Mouse (Mus musculus) heart, embryonic 11.5 days (tissue): Measurements from ENCODE around the gene Tmx2. TPM values are rescaled to one million over a fixed set of nuclear protein-coding genes. Genes with fewer than 3 reads are reported as not detected.
"Not testable (repeated sequence)": the region's sequence is repeated elsewhere in the genome, so short reads cannot be mapped to it uniquely, and the experiment has no call there.

ENCODE experiments used
- ATAC-seq: fragments of 200-750 bp; cut with Nextera tagmentation; replicated peaks from 2 replicates; pipeline ENCODE4 v1.8.0; 2017; ENCODE audit warnings: moderate library complexity; ENCODE audit not compliant: insufficient number of reproducible peaks, low FRiP score, low TSS enrichment
- H3K27ac ChIP-seq: fragments of 300-500 bp; sonication (generic); 2 replicates; pipeline ENCODE4 v1.5.1; 2014; ENCODE audit warnings: mild to moderate bottlenecking, low read depth, low read length
- H3K27me3 ChIP-seq: fragments of 300-500 bp; sonication (generic); 2 replicates; pipeline ENCODE4 v1.6.1; 2014; ENCODE audit warnings: mild to moderate bottlenecking, low read length, mixed read lengths; ENCODE audit not compliant: control insufficient read depth, insufficient read depth
- H3K36me3 ChIP-seq: fragments of 300-500 bp; sonication (generic); 2 replicates; pipeline ENCODE4 v1.6.1; 2014; ENCODE audit warnings: mild to moderate bottlenecking, low read length, moderate library complexity, mixed read lengths; ENCODE audit not compliant: control insufficient read depth, insufficient read depth
- H3K4me1 ChIP-seq: fragments of 300-500 bp; sonication (generic); 2 replicates; pipeline ENCODE4 v1.6.1; 2014; ENCODE audit warnings: low read length; ENCODE audit not compliant: control insufficient read depth, insufficient read depth
- H3K4me2 ChIP-seq: fragments of 300-500 bp; sonication (generic); 2 replicates; pipeline ENCODE4 v1.6.1; 2014; ENCODE audit warnings: mild to moderate bottlenecking, moderate library complexity
- H3K4me3 ChIP-seq: fragments of 300-500 bp; sonication (generic); 2 replicates; pipeline ENCODE4 v1.5.1; 2014; ENCODE audit warnings: low read depth, low read length
- H3K9ac ChIP-seq: fragments of 300-500 bp; sonication (generic); 2 replicates; pipeline ENCODE4 v1.6.1; 2014; ENCODE audit warnings: mild to moderate bottlenecking, low read depth, low read length, moderate library complexity
- H3K9me3 ChIP-seq: fragments of 300-500 bp; sonication (generic); replicated peaks from 2 replicates; pipeline ENCODE4 v1.6.1; 2016; ENCODE audit warnings: low read length; ENCODE audit not compliant: control insufficient read depth
- WGBS: fragments of 180-500 bp; shearing (Covaris S2); extraction: QIAGEN DNeasy Blood & Tissue Kit; methylation state at CpG from one replicate; pipeline ENCODE4 v1.1.7; 2014; ENCODE audit not compliant: insufficient replicate concordance; 5-methylcytosine and 5-hydroxymethylcytosine counted together
- polyA plus RNA-seq: library from polyadenylated mRNA; unstranded; fragments of >200 nt; fragmentation: Nextera tagmentation; extraction: Ambion mirVana; gene quantifications from 2 replicates; pipeline ENCODE4 v1.2.1, GENCODE M21; 2014

The Tmx2 gene
- polyA plus RNA-seq, 1 experiment from 2014 or later = 144 TPM

DNA sequence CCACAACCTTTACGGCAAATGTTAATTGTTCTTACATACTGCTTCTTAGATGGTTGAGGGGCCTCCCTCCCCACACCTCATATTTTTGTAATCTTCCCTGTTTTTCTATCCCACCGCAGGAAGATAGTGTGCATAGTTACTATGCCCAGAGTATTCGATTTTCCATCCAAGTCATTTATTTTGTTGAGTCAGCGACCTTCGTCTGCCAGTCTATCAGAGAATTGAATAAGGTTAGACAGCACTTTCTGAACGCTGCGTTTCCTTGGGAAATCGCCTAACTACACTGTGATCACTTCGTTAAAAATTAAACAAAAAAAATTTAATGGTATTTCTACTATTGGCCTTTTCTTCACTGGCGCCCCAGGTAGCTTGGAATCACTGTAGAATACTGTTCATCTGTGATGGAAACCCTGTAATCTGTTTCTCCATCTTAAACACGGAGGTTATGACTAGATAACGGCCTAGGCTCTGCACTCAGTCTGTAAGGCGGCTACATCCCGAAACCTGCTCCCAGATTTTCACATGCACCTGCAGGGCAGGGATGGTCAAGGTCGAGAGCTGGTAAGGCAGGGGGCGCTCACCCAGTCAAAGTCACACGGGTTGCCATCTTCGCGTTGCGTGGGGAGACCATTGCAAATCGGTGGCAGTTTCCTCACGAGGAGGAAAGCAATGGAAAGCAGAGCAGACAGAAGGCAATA lies 1.5 kb downstream of the Tmx2 start:
- Histone ChIP-seq H3K27me3 (no peaks in the 10 kb centered on the region), H3K36me3 (peaks cover 19% of the 10 kb centered on the region), H3K9ac (peak overlapping the region; percentile 77), H3K4me2 (peak overlapping the region; percentile 67), H3K9me3 (no peaks in the 10 kb centered on the region), H3K4me1 (peaks cover 5% of the 10 kb centered on the region), H3K4me3 (peak overlapping the region; percentile 91), H3K27ac (peak overlapping the region; percentile 51)
- 9% methylated on average over 22 of the region's 22 CpGs for WGBS
- peak; percentile 59 for ATAC-seq

GRCm38 (mm10) chr2:84671535-84671934 lies 7.4 kb downstream of the Tmx2 start:
- H3K27ac ChIP-seq, H3K9me3 ChIP-seq, H3K4me2 ChIP-seq, H3K9ac ChIP-seq, H3K27me3 ChIP-seq, H3K4me1 ChIP-seq, ATAC-seq, H3K4me3 ChIP-seq: not testable (repeated sequence)
- 66% methylated on average over 4 of the region's 5 CpGs for WGBS
- peaks cover 24% of the 10 kb centered on the region for H3K36me3 ChIP-seq

- peak within 1 kb of the TSS; percentile 76 for H3K4me2 ChIP-seq
- ATAC-seq = peak; percentile 89
- H3K27me3 ChIP-seq = no peaks in the 10 kb centered on the region
- peak within 1 kb of the TSS; percentile 98 for H3K9ac ChIP-seq
- H3K4me3 ChIP-seq = peak within 1 kb of the TSS; percentile 90
- peak within 1 kb of the TSS; percentile 95 for H3K27ac ChIP-seq
- peaks cover 10% of the 10 kb centered on the region; the same call in 1 of the 2 replicates for H3K4me1 ChIP-seq
- peaks cover 20% of the 10 kb centered on the region for H3K36me3 ChIP-seq
- WGBS = under 1% methylated on average over 20 of the region's 20 CpGs
- H3K9me3 ChIP-seq = no peaks in the 10 kb centered on the region
Measured at GRCm38 (mm10) chr2:84670569-84670933, 8.4 kb downstream of the Tmx2 start, which contains the start of gene Selenoh. Selenoh (minus strand) TSS chr2:84670770.

DNA sequence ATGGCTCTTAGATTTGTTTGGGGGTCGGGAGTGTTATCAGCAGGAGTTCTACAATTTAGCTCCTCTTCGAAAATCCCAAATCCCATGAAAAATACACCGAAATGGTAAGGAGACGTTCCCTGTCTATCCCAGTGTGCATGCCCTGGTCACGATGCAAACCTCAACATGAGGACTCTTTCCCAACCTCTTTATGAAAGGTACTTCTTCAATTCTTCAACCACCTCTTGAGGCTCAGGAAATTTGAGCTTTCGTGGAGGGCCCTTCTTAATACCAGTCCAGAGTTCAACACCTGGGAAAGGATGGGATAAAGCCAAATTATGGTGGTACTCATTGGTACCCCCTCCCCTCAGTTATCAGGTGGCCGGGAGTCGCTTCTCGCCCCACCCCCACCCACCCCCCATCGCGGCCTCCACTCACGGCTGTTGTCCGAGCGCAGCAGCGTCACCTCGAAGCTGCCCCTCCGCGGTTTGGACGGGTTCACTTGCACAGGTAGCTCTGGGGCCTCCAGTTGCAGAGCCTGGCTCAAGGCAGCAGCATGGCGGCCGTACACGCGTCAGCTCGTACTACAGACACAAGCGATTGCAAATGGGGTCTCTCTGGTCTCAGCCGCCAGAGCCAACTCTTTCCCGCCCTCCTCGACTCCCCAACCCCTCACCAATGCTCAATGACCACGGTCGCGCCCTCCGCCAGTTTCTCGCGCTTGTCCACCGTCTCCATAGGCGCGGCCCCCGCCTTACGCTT lies 8.9 kb downstream of the Tmx2 start:
- no peaks in the 10 kb centered on the region for H3K9me3 ChIP-seq
- peaks cover 18% of the 10 kb centered on the region for H3K36me3 ChIP-seq
- H3K4me2 ChIP-seq = peak overlapping the region; percentile 76
- 2% methylated on average over 39 of the region's 39 CpGs for WGBS
- ATAC-seq = peak; percentile 53
- peak overlapping the region; percentile 95 for H3K27ac ChIP-seq
- H3K4me1 ChIP-seq = peaks cover 10% of the 10 kb centered on the region; the same call in 1 of the 2 replicates
- H3K27me3 ChIP-seq = no peaks in the 10 kb centered on the region
- H3K4me3 ChIP-seq = peak overlapping the region; percentile 90
- H3K9ac ChIP-seq = peak overlapping the region; percentile 98

GRCm38 (mm10) chr2:84666081-84666480 lies 12.9 kb downstream of the Tmx2 start:
- Histone ChIP-seq H3K36me3 (peaks cover 3% of the 10 kb centered on the region; the same call in 1 of the 2 replicates), H3K4me3 (no peak overlapping the region), H3K9me3 (no peaks in the 10 kb centered on the region), H3K27ac (peak overlapping the region; percentile 62), H3K4me1 (peaks cover 8% of the 10 kb centered on the region; the same call in 1 of the 2 replicates), H3K4me2 (no peak overlapping the region), H3K9ac (0 out of 2 replicates have a peak overlapping the region, but pooled peaks have one; percentile 6), H3K27me3 (no peaks in the 10 kb centered on the region)
- no peak for ATAC-seq
- 46% methylated on average over 12 of the region's 12 CpGs for WGBS

GRCm38 (mm10) chr2:84662866-84663265 lies 16.1 kb downstream of the Tmx2 start:
- ATAC-seq = no peak

GRCm38 (mm10) chr2:84660253-84660652 lies 18.7 kb downstream of the Tmx2 start:
- H3K27ac ChIP-seq = no peak overlapping the region
- no peaks in the 10 kb centered on the region for H3K4me1 ChIP-seq
- H3K9ac ChIP-seq = no peak overlapping the region
- no peak for ATAC-seq
- no peak overlapping the region for H3K4me2 ChIP-seq
- H3K9me3 ChIP-seq = no peaks in the 10 kb centered on the region
- no peaks in the 10 kb centered on the region for H3K27me3 ChIP-seq
- H3K36me3 ChIP-seq = no peaks in the 10 kb centered on the region
- WGBS = 59% methylated on average over 3 of the region's 3 CpGs
- H3K4me3 ChIP-seq = no peak overlapping the region

More at GRCm38 (mm10) chr2:84662866-84663265, 16.1 kb downstream of the Tmx2 start:
- Histone ChIP-seq H3K27ac (no peak overlapping the region), H3K9me3 (no peaks in the 10 kb centered on the region), H3K9ac (no peak overlapping the region), H3K4me1 (no peaks in the 10 kb centered on the region), H3K4me3 (no peak overlapping the region), H3K36me3 (no peaks in the 10 kb centered on the region), H3K27me3 (no peaks in the 10 kb centered on the region), H3K4me2 (no peak overlapping the region)
- WGBS = 26% methylated on average over 2 of the region's 2 CpGs

DNA sequence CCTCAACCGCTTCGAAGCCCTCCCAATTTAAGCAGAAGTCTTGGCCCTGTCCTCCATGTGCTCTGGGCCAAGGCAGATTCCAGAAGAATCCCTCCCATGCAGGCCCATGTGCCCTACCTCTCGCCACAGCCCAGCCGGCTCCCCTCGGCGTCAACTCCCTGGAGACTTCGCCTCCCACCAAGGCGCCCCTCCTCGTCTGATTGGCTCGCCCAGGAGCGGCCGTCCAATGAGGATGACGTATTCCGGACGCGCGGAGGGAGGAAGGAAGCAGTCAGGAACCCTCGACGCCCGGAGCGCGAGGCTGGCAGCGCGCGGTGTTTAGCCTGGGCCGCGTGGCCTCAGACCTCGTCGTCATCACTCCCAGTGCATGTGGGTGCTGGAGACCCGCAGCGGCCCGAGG lies 20.1 kb downstream of the Tmx2 start, which contains the start of gene Btbd18:
Btbd18 (plus strand) TSS at position 274 of the 400 bp plus-strand sequence.
- 89% methylated on average over 32 of the region's 32 CpGs for WGBS
- Histone ChIP-seq H3K27ac (no peak within 1 kb of the TSS), H3K4me1 (no peaks in the 10 kb centered on the region), H3K9ac (no peak within 1 kb of the TSS), H3K9me3 (no peaks in the 10 kb centered on the region), H3K36me3 (no peaks in the 10 kb centered on the region), H3K4me2 (no peak within 1 kb of the TSS), H3K4me3 (no peak within 1 kb of the TSS), H3K27me3 (no peaks in the 10 kb centered on the region)
- ATAC-seq = no peak
